Mouse (Mus musculus) liver, adult (tissue): ENCODE data around the gene Elovl5.

Experiments used
- GATA4 ChIP-seq: IDR thresholded peaks from 2 replicates; pipeline ENCODE4 v1.6.1; 2014; ENCODE audit warnings: mild to moderate bottlenecking, low read length; ENCODE audit not compliant: insufficient replicate concordance

Gene Elovl5

GRCm38 (mm10) chr9:77921366-77922260 lies 4.4 kb downstream of the Elovl5 start:
- no peak for TF ChIP-seq GATA4

GRCm38 (mm10) chr9:77923774-77924173 lies 6.6 kb downstream of the Elovl5 start:
- no peak for TF ChIP-seq GATA4

- no peak for TF ChIP-seq GATA4
These were observed 7.0 kb downstream of the Elovl5 start for GRCm38 (mm10) chr9:77924199-77924598.

DNA sequence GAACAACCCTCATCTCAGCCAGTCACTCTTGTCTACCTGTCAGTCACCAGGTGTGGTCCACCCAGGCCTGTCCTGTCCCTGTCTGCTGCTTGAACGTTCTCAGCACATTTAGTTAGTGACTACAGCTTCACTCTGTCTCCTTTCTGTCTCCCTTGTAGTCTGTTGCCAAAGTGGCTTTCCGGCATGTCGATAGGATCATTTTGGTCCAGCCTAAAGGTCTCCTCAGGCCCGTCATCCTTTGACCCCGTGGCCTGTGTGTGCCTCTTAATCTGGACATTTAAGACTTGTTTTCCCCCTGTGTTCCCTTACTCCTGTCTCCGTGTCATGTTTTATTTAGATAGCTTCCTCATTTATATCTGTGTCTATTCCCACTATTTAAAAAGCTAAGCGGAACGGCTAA lies 9.0 kb downstream of the Elovl5 start:
- no peak for TF ChIP-seq GATA4

GRCm38 (mm10) chr9:77926911-77927310 lies 9.7 kb downstream of the Elovl5 start:
- no peak for TF ChIP-seq GATA4

GRCm38 (mm10) chr9:77927431-77927830 lies 10.3 kb downstream of the Elovl5 start:
- TF ChIP-seq GATA4, result no peak

DNA sequence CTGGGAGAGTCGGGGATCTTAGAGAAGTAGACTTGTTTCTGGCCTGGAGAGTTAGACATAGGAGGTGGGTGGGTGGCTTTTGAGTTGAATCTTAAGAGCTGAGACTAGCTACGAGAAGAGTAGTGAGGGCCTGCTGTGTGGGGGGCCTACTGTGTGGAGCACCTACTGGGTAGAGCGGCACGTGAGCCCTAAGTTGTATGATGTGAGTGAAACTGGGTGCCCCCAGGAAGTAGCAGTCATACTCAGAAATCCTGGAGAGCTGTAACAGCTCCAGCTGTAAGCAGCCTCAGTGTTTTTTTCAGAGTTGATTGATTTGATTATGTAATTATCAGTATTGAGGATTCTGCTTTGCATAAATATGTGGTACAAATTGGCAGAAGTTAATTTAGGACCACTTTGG lies 11.6 kb downstream of the Elovl5 start:
- no peak for TF ChIP-seq GATA4

- no peak for TF ChIP-seq GATA4
These were observed 12.1 kb downstream of the Elovl5 start for GRCm38 (mm10) chr9:77929296-77929695.

DNA sequence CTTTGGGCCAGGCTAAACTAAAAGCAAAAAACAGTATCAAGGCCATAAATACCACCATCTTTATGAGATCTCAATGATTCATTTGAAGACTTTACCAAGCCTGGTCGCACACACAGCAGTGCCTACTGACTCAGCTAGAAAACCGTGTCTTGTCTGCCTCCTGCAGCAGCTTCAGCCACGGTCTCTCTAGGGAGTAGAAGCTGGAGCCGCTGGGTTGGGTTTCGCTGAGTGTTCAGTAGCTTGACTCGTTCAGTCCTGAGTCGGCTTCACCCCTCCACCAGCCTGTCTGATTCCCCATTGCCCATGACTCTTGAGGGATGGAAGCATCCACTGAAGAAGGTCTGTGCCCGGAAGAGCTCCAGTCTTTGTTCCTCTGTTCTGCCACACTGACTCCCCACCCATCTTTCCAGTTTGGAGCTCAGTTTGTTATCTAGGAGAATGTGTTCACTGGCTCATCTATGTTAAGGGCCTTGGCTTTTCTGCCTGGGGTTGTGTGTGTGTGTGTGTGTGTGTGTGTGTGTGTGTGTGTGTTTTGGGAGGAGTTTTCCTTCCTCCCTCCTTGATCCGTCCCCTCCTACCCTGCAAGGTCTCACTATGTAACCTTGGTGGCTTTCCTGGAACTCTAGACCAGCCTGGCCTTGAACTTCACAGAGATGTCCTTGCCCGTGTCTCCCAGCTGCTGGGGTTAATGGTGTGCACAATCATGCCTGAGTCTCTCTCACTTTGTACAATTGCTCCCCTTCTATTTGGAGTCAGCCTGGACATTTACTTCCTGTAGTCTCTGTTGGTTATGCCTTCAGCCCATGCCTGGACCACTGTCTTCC lies 13.1 kb downstream of the Elovl5 start:
- no peak for TF ChIP-seq GATA4

DNA sequence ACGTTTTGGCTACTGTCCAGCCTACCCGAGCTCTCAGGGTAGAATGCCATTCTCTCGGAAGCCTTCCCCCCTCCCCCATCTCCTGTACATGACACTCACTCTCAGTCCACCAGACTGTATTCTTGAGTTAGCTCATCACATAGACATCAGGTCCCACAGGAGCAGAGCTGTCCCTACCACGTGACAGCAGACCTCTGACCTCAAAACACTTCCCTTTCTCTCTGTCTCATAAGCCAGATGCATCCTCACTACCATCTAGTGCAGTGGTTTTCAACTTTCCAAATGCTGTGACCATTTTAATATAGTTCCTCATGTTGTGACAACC lies 13.7 kb downstream of the Elovl5 start:
- TF ChIP-seq GATA4, result no peak

DNA sequence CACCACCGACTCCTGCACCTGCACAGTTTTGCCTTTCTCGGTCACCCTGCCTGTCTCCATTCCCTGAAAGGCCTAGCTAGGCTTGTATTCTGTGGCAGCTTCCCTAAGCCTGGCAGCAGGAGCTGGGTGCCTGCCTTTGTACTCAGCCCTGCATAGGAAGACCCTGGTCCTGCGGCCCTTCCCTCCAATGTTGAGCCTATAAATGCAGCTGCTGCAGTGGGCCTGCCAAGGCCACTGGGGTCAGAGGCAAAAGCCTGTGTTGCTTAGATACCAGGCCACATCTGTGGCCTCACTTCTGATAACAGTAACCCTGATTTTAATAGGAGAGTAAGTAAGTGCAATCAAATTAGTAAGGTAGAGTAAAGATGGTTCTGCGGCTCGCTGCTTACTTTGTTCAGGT lies 14.6 kb downstream of the Elovl5 start:
- no peak for TF ChIP-seq GATA4

- TF ChIP-seq GATA4, result no peak
These were observed 18.9 kb downstream of the Elovl5 start for GRCm38 (mm10) chr9:77935818-77936611.

- no peak for TF ChIP-seq GATA4
These were observed 20.7 kb downstream of the Elovl5 start for GRCm38 (mm10) chr9:77937875-77938274.

GRCm38 (mm10) chr9:77938761-77939553 lies 21.8 kb downstream of the Elovl5 start:
- no peak for TF ChIP-seq GATA4

- no peak for TF ChIP-seq GATA4
These were observed 22.4 kb downstream of the Elovl5 start for GRCm38 (mm10) chr9:77939554-77939920.

DNA sequence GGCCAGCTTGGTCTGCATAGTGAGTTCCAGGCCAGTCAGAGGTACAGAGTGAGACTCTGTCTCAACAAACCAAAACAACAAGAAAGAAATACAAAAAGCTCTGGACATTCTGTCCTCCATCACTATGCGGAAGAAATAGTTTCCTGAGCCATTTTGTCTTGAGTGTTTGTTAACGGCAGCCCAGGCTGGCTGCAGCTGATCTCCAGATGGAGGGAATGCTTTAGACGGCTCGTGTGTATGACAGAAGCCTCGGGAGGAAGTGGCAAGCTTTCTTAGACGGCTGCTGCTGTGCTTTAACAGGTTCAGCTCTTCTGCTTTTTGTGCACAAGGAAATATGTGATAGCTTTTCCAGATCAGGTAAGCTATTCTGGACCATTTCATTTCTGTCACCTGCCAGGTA lies 23.9 kb downstream of the Elovl5 start:
- no peak for TF ChIP-seq GATA4
